Mouse (Mus musculus) Patski (cell line): ENCODE data around the gene Cuta. TPM values are rescaled to one million over a fixed set of nuclear protein-coding genes. Genes with fewer than 3 reads are reported as not detected.

ENCODE experiments used
- ATAC-seq: fragments of 100-300 bp; one replicate; pipeline ENCODE4 v1.8.0; 2021
- CTCF ChIA-PET: fragments of 350-600 bp; sonication (Branson Sonifier 250); formaldehyde crosslinking; loops from one replicate; lab custom pipeline; 2022; ENCODE audit warnings: inconsistent platforms; lab: Charles Lee
- POLR2A ChIA-PET: fragments of 350-600 bp; sonication (Branson Sonifier 250); formaldehyde crosslinking; loops from one replicate; lab custom pipeline; 2022; ENCODE audit warnings: antibody characterized with exemption, inconsistent platforms; lab: Charles Lee
- DNase-seq: peaks from one replicate; pipeline ENCODE4 v3.0.0-alpha.2; 2011; ENCODE audit warnings: low read depth, low spot score
- H3K27me3 ChIP-seq: fragments of 371-371 bp; one replicate; pipeline ENCODE4 v1.5.1; 2021
- CTCF ChIP-seq: fragments of 100-300 bp; IDR thresholded peaks from one replicate; pipeline ENCODE4 v1.5.1; 2021
- in situ Hi-C: fragments of 300-500 bp; cut with MboI; formaldehyde crosslinking; loops from 3 replicates; pipeline ENCODE4 v1.11.1; 2018; ENCODE audit warnings: low pct_unique_long_range_greater_than_20kb, mixed read lengths
- polyA plus RNA-seq: library from polyadenylated mRNA; unstranded; gene quantifications from one replicate; pipeline ENCODE4 v1.2.3, GENCODE M21; 2021

Gene Cuta
- polyA plus RNA-seq, 1 experiment from 2014 or later = 119 TPM

DNA sequence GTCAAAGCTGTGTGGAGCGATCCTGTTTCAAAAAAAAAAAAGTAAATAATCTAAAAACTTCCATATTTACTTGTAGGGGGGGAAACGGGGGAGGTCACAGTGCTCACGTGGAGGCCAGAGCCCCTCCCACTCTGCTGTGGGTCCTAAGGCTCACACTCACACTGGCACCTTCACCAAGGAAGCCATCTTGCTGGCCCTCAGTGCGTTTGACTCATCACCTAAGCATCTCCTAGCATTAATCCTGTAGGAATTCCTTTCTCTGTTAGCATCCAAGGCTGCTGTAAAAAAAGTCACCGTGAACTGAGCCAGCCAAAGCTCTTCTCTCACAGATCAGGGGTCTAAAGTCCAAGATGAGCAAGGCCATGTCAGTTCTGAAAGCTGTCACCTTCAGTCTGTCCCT lies 16.9 kb upstream of the Cuta start:
- H3K27me3 ChIP-seq = no peaks in the 10 kb centered on the region
- peak; percentile 49 for ATAC-seq
- TF ChIP-seq CTCF = no peak
- no peak for DNase-seq
- CTCF ChIA-PET = interaction anchor here (1.4 kb wide), 2 partner anchors 8 to 15 kb away, joined by 3 to 4 read pairs; partner anchors contain the start of gene Syngap1
- in situ Hi-C loops = no loop called here
- POLR2A ChIA-PET = interaction anchor here (1.3 to 2.5 kb wide), 2 partner anchors 12 to 19 kb away, joined by 6 to 13 read pairs; no protein-coding TSS in a partner anchor

DNA sequence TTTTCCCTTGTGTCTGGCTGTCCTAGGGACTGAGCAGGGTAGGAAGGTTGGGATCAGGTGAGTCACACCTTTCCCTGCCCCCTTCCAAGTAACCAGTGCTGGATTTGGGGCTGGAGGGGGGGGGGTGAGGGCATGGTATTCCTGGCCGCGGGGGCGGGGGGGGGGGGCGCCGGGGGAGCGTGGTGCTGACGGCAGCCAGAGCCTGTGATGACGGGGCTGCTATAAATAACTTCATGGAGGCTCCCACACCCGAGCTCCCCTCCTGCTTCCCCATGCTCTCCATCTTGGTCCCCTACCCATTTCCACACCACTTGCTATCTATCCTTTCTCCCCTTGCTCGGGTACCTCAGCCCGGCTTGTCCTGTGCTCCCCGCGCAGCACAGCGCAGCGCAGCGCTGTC lies 14.4 kb upstream of the Cuta start:
- TF ChIP-seq CTCF = no peak
- CTCF ChIA-PET = no interaction called here
- ATAC-seq = no peak
- POLR2A ChIA-PET = no interaction called here
- in situ Hi-C loops = no loop called here
- H3K27me3 ChIP-seq = no peaks in the 10 kb centered on the region
- DNase-seq = no peak

GRCm38 (mm10) chr17:26953201-26953600 lies 13.8 kb upstream of the Cuta start:
- ATAC-seq (no peak), DNase-seq (no peak)
- H3K27me3 ChIP-seq = no peaks in the 10 kb centered on the region
- ChIA-PET POLR2A (no interaction called here), CTCF (no interaction called here)
- TF ChIP-seq CTCF = no peak
- in situ Hi-C loops = no loop called here

GRCm38 (mm10) chr17:26951952-26952877 lies 12.8 kb upstream of the Cuta start:
- no peak for TF ChIP-seq CTCF
- H3K27me3 ChIP-seq = no peaks in the 10 kb centered on the region
- in situ Hi-C loops = no loop called here
- ChIA-PET POLR2A (no interaction called here), CTCF (no interaction called here)
- DNase-seq = no peak
- no peak for ATAC-seq

GRCm38 (mm10) chr17:26951406-26951805 lies 12.0 kb upstream of the Cuta start:
- DNase-seq = no peak
- H3K27me3 ChIP-seq = no peaks in the 10 kb centered on the region
- CTCF ChIA-PET = no interaction called here
- in situ Hi-C loops = no loop called here
- ATAC-seq = no peak
- no peak for TF ChIP-seq CTCF
- POLR2A ChIA-PET = no interaction called here

DNA sequence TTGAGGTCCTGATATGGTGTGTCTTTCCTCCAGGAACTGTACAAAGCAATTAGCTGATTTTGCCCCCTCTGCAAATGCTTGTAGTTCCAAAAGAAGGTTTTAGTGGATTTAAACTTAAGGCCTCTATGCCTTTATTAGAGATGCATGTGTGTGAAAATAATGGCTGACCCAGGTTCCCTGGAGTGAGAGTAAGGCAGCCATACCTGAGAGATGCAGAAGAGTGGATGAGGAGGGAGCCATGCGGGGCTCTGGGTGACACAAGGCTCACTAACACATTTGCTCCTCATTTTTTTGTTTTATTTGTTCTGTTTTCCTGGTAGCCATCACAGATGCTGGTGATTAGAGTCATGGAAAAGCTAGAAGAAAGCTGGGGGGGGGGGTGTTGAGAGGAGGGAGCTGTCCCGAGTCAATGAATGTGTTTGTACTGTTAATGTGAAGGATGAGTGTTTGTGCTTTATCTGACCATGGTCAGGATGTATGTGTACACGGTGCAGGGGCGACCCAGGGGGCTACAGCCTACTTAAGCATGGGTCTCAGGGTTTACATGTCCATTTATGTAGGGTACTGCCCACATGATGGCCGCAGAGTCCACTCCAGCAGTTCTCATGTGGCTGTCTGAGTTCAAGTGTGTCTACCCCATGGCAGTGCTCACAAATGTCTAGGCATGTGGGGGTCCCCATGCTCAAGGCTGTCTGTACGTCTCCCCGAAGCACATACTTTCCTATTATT lies 11.4 kb upstream of the Cuta start:
- no peak for DNase-seq
- H3K27me3 ChIP-seq = no peaks in the 10 kb centered on the region
- TF ChIP-seq CTCF = no peak
- in situ Hi-C loops = no loop called here
- POLR2A ChIA-PET = interaction anchor here (0.5 kb wide), 1 partner anchor 68 kb away, joined by 3 read pairs; no protein-coding TSS in a partner anchor
- ATAC-seq = no peak
- CTCF ChIA-PET = no interaction called here

- no peaks in the 10 kb centered on the region for H3K27me3 ChIP-seq
- POLR2A ChIA-PET = no interaction called here
- no peak for ATAC-seq
- no peak for DNase-seq
- TF ChIP-seq CTCF = no peak
- in situ Hi-C loops = loop anchor here (25.0 kb wide), 1 partner anchor 162 kb away; no protein-coding TSS in a partner anchor
- CTCF ChIA-PET = no interaction called here
These were observed 10.5 kb upstream of the Cuta start for GRCm38 (mm10) chr17:26949866-26950265.

DNA sequence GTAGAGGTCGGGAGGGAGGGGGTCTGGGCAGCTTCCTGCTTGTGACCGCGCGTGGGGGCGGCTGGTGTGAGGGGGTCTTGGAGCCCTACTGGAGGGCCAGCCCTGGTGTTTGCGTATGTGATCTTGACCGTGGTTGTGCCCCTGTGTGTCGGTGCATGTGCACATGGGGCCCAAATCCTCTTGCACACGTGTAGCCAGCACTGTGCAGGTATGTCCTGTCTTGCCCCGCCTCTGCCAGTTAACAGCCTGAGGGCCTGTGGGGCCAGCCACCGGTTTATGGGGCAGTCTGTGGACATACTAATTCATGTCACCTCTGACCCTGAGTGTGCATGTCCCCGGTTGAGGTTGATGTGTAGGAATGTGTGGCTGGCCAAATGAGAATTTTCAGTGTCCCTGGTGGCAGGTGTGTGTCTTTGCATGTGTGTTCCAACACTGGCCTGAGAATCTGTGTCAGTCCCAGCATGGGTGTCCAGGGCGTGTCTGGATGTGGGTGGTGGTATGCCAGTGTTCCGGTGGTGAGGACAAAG lies 9.7 kb upstream of the Cuta start:
- POLR2A ChIA-PET = no interaction called here
- H3K27me3 ChIP-seq = no peaks in the 10 kb centered on the region
- ATAC-seq = no peak
- DNase-seq = no peak
- in situ Hi-C loops = loop anchor here (25.0 kb wide), 1 partner anchor 163 kb away; no protein-coding TSS in a partner anchor
- CTCF ChIA-PET = no interaction called here
- TF ChIP-seq CTCF = no peak

DNA sequence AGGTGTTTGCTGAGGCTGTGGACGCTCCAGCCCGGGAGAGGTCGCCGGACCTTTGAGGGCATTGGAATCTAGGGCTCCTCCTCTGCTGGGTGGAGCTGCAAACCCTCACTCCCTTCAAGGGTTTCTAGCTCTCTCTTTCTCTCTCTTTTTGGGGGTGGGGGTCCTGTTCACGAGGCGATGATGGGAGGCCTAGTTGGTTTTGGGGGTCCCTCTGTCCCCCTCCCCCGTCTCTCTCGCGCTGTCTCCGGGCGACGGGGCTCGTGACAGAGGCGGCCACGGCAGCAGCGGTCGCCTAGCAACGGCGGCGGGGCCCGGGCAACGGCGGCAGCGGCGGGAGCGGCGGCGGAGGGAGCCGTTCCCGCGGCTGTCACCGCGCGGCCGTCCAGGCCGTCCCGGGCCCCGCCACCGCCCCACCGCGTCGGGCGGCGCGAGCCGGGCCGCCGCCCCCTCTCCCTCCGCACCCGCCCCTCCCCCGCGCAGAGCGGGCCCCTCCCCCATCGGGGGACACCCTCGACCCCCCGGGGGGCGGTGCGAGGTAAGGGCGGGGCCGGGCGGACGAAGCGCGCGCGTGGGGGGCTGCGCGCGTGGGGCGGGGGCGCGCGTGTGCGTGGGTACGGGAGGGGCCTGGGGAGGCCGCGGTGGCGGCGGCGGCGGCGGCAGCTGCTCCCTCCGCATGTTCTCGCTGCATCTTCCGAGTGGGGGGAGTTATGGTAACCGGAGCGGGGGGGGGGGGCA lies 9.1 kb upstream of the Cuta start:
- H3K27me3 ChIP-seq = no peaks in the 10 kb centered on the region
- in situ Hi-C loops = loop anchor here (25.0 kb wide), 1 partner anchor 164 kb away; no protein-coding TSS in a partner anchor
- no peak for TF ChIP-seq CTCF
- POLR2A ChIA-PET = interaction anchor here (0.8 to 1.0 kb wide), 2 partner anchors 9 to 98 kb away, joined by 3 to 4 read pairs; partner anchors contain the start of gene Cuta
- ATAC-seq (peak; percentile 23), DNase-seq (no peak)
- CTCF ChIA-PET = no interaction called here
